Mouse (Mus musculus): ENCODE measurements at regions not wholly inside any gene's neighbourhood (a gene's known extent, or its start where the extent isn't known, plus 50 kb on each side); places are given as distances from the start of the nearest gene placed in this dataset.

- TF ChIP-seq POLR2A (IDR thresholded peaks at IDR 0.05; ENCODE audit: insufficient read depth, low read length), result no peak
- TF ChIP-seq EP300 (IDR thresholded peaks at IDR 0.05; ENCODE audit: insufficient read depth, low read depth, low read length), result no peak
Observed at GRCm38 (mm10) chr1:152275011-152275410, 111.5 kb downstream of the Tsen15 start.

All from ES-Bruce4 (cell line).